Mouse (Mus musculus): Measurements from ENCODE around the gene Dtnbp1.

DNA sequence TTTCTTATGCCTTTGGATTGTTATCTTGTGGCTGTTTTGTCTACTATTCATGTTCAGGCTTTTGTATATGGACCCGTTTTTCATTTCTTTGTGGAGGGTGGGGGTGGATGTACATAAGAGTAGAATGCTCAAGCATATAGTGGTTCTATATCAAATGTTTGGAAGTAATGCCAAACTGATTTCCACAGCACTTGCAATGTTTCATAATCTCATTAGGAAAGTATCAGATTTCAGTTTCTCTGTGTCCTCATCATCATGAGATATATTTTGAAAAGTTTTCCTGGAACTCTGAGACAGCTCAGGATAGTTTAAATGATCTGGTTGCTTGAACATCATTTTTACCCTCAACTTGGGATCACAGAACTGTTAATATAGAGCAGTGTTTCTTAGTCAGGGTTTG is 27.8 kb upstream of the Dtnbp1 start:
- TF ChIP-seq POLR2A (IDR thresholded peaks at IDR 0.05; ENCODE audit: insufficient read length, low read depth) (no peak), CEBPB (IDR thresholded peaks at IDR 0.05; ENCODE audit: insufficient read depth, poor library complexity, severe bottlenecking) (no peak), POLR2AphosphoS2 (IDR thresholded peaks at IDR 0.05; ENCODE audit: insufficient read length, low read depth) (no peak), USF1 (IDR thresholded peaks at IDR 0.05; ENCODE audit: low read depth) (no peak)
